Mouse (Mus musculus) gastrocnemius, postnatal 10 days (tissue): ENCODE data around the gene Timm23. TPM values are rescaled to one million over a fixed set of nuclear protein-coding genes. Genes with fewer than 3 reads are reported as not detected.
A peak's percentile ranks its signal among the peaks of the same experiment; 100 is the strongest.
"Not testable (repeated sequence)": the region's sequence is repeated elsewhere in the genome, so short reads cannot be mapped to it uniquely, and the experiment has no call there.

Experiments used
- DNase-seq: peaks from one replicate; pipeline ENCODE4 v3.0.0; 2021; ENCODE audit warnings: mixed read lengths
- total RNA-seq, 2 experiments: library from RNA; stranded (reverse); gene quantifications; 2 replicates each; pipeline ENCODE4 v1.2.3; 2021

The Timm23 gene
- total RNA-seq, 2 experiments from 2014 or later, result 144 to 169 TPM

DNA sequence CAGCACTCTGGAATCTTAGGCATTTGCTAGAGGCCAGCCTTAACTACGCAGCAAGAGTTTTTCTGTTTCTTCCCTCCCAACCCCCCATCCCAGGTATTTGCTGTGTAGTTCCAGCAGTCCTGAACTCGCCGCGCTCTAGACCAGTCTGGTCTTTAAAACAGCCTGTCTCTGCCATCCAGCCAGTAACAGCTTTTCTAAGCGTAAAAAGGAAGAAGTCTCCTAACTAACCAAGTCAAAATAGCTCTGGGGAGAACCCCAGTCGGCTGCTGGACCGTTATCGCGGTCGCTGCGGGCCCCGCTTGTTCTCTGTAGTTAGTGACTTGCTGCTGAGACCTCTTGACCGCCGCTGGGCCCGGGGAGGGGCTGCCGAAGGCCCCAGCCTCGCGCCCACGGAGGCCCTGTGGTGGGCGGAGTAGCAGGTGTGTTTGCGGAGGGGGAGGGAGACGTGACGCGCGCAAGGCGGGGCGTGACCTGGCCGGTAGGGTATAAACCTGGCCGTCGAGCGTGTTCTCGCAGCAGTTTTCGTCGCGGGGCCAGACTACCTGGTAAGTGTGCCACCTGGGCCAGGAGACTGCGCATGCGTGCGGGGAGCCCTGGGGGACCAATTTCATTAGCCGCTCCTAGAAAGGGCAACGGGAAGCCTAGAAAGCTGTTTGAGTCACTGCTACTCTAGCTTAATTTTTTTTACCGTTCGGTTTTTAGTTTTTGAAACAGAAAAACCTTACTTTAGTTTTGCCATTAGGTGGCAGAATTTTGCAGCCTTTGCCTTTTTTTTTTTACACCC is 36.2 kb downstream of the Timm23 start:
- peak; percentile 57 for DNase-seq

DNA sequence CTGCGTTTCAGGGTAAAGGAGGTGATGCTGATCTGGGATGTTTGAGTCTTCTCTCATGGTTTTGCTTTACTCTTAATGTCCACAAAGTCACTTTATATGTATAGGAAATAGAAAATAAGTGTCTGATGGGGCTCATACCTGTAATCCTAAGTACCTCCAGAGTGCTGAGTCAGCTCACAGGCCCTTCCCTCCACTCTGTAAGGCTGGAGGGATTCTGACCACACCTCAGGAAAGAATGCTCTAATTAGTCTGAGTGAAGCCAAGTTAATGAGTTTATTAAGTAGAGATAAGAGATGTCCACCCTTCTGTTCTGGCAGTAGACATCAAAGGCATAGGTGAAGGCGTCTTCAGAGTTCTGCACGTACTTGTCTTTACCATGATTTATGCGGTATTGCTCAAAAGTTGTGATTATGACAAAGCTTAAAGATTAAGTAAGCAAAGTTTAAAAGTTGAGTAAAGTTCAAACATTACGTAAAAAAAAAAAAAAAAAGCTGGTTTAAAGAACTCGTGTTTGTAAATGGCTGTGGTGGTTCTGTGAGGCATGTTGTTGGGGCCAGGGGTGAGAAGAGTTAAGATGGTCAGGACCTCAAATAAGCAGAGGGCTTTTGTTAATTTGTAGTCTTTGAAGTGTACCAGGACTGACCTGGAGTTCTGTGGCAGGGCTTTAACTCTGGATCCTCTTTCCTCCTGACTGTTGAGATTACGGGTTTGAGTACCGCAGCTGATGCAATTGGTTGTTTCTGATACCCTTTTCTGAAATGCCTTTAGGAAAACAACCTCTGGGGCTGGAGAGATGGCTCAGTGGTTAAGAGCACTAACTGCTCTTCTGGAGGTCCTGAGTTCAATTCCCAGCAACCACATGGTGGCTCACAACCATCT is 37.3 kb downstream of the Timm23 start:
- no peak for DNase-seq

DNA sequence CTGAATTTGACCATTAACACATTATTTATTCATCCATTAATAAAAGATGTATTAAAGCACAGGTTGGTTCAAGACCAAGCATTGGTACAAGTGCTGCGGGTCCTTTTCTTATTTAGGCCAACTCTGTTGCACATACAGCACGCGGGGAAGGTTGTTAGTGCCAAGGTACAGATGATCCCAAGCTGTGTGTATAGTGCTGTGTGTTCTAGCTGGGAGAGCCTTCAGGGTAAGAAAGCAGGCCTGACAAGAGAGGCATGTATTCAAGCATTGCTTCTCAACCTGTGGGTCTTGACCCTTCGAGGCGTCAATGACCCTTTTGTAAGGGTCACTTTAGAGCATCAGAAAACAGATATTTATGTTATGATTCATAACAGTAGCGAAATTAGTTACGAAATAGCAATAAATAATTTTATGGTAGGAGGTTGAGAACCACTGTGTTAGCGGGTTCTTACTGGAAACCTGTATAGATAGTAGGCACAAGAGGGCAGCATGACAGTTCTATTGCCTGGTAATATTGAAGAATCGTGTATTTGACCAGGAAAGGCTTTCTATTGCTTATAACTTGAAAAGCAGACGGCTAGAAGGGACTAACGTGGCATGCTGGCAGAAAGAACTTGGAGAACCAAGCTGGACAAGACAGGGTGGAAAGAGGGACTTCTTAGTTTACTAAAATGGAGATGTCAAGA is 38.4 kb downstream of the Timm23 start:
- DNase-seq, result no peak

DNA sequence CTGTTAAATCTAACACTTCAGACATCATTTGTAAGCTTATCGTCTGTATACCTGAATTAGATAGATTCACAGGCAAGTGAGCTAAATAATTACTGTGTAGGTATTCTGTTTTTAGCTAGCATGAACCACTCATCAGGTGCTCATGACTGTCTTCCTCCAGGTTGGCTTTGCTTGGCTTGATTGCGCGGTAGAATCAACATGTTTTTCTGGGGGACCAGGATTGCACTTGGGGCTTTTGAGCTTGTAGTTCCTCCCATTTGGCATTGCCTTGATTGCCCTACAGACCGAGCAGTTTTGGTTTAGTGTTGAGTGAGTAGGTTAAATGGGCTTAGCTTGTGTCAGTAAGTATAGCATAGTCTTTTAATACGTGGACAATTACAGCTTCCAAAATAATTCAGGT is 39.5 kb downstream of the Timm23 start:
- no peak for DNase-seq

DNA sequence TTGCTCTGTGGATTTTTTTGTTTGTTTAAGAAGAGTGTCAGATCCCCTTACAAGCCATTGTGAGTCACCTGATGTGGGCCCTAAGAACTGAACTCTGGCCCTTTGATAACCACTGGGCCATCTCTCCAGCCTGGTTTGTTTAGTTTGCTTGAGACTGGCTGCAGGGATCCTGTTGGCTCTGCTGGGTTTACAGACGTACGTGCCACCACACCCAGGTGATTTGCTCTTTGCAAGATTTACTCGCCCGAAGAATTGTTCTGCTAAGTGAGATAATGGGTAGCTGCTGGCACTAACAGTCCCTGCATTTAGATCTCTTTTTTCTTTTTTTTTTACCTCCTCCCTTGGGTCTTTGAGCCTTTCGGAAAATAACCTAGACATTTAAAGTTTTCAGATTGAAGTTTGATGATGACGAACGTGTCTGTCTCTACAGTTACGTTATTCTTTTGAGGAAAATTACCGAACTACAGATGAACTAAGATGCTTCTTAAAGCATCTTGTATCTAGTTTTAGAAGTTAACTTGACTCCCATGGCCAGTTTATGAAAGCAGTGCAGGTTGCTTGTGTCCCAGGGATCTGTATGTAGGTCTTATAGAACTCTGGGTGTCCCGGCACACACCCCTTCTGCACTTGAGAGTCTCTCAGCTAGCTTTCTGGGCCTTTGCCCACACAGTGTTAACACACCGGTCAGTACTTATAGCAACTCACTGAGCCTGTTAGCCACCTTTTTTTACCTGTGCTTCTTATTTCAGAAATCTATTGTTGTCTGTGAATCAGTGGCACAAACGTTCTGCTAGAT is 40.4 kb downstream of the Timm23 start:
- no peak for DNase-seq

DNA sequence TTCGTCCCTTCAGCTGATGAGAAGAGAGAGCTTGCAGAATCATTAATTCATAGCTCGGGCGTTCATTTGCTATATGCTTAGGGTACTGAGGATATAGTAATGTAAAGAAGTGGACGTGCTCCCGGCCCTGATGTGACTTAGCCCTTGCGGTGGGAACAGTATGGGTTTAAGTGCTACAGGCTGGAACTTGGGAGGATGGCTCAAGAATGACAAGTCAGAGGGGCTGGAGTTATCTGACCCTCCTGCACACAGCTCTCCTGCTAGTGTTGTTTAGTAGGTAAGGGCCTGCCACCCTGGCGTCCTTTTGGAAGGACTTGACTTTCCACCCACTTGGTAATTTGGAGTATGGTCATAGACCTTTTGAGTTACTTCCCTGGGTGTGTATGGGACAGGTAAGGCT is 41.1 kb downstream of the Timm23 start:
- DNase-seq, result no peak

DNA sequence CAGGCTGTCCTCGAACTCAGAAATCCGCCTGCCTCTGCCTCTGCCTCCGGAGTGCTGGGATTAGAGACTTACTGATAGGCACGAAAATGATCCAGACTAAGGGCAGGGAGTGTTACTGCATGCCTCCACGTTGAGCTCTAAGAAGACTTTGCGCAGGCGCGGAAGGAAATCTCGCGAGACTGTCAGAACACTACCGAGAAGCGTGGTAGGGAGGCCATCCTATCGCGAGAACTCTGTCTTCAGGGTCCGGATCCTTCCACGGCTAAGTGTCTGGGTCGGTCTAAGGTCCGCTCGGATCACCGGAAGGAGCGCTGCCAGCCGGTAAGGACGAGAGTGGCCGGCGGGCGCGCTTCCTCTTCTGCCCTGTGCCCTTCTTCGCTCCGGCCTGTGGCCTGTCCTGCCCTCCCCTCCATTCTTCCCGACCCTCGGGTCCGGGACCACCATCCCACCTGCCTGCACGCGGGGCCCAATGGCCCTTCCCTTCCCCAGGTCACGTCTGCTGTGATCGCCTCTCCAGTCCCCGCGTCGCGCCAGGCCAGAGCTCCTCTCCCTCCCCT is 41.9 kb downstream of the Timm23 start, which contains the start of gene Ncoa4:
Gene Ncoa4 (plus strand): TSS at position 176 of the 557 bp plus-strand sequence.
- peak; percentile 99 for DNase-seq

DNA sequence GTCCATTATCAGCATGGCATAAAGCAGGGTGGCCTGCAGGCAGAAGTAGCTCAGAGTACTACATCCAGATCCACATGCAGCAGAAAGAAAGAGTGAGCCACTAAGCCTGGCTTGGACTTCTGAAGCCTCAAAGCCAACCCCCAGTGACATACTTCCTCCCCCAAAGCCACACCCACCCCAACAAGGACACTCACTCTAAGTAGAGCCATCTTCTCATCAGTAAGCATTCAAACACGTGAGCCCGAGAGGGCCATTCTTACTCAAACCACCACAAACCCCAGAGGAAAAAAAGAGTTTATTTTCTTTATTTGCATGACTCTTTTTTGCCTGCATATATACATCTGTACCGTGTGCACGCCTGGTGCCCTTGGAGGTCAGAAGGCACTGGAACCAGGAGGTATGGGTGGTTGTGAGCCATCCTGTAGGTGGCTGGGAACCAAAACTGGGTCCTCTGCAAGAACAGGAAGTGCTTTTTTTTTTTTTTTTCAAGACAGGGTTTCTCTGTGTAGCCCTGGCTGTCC is 42.5 kb downstream of the Timm23 start:
- DNase-seq, result no peak

DNA sequence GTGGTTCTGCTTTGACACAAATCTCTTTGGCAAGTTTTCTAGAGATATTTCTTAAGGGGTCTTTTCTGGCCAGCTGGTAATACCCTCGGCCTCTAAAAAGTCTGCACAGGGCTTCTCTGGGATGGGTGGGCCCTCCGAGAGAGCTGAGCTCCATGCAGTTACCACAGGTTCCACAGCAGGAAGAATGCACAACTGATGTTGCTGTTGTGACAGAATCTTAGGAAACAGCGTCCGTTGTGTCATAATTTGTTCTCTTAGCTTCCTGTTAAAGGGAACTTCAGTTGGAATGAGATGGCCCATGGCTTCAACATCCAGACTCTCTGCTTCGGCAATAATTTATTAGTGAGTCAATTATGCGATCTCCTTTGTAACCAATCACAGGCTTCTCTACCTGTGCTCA is 46.9 kb downstream of the Timm23 start:
- no peak for DNase-seq

DNA sequence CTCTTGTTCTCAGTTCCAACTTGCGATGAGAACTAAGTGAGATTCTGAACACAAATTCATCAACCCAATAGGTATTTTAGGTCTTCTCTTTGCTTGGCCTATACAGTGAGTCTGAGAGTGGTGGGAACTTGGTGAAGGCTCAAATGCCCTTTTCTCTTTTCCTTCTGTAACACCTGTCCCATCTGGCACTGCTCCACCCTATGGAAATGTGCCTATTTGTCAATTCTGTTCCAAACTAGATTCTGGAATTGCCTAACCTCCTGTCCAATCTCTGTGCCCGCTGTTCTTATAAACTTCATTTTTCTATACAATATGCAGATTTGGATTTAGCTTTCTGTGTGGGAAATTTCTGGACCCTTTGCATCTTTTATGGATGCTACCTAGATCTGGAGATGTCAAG is 48.5 kb downstream of the Timm23 start:
- no peak for DNase-seq

DNA sequence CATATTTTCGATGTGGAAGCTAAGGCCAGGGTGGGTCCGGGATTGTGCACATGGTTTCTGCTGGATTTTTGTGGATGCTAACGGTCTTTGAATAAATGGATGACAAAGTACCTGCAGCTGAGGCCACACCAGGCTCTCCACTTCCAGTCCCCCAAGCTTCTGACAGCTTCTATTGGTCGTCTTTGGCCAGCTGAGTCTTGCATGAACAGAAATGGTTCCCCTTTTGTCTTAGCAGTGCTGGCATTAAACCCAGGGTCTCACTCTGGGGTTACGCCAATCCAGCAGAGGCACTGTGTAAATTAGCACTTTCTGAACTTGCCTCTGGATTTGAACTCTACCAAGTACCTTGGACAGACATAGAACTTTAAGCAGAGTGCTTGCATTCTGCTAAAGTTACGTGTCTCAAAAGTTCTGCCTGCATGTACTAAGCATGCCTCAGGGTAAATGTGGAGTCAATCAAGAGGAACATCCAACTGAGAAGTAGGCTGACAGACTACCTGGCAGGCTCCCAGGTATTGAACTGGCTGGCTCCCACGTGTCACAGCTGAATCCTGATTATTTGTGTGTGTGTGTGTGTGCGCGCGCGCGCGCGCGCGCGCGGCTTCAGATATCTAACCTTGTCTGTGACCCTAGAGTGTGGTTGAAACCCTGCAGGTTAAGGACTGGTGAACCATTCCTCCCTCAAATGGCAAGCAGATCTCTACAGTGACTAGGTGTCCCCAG is 49.3 kb downstream of the Timm23 start:
- no peak for DNase-seq

DNA sequence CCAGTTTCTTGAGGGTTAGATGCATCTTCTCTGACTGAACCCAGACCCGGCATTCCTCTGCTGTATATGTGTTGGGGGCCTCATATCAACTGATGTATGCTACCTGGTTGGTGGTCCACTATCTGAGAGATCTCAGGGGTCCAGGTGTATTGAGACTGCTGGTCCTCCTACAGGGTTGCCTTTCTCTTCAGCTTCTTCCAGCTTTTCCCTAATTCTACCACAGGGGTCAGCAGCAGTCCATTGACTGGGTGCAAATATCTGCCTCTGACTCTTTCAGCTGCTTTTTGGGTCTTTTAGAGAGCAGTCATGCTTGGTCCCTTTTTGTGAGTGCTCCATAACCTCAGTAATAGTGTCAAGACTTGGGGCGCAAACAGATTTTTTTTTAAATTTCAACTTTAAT is 50.8 kb downstream of the Timm23 start:
- DNase-seq, result no peak

DNA sequence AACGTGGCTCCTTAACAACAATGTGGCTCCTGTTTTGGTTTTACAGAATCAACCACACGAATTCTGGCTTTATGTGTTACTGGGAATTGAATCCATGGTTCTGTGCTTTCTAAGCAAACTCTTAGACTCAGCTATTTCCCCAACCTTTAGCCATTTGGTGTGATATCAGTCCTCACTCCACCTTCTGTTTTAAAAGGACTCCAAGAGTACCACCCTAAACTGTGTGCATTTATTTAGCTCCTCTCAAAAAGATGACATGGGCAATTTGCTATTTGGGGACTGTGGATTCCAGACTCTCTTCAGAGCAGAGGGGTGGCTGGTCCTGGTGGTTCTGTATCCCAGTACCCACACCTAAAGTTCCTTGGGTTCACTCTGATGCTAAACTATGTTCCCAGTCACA is 55.1 kb downstream of the Timm23 start:
- DNase-seq, result no peak

DNA sequence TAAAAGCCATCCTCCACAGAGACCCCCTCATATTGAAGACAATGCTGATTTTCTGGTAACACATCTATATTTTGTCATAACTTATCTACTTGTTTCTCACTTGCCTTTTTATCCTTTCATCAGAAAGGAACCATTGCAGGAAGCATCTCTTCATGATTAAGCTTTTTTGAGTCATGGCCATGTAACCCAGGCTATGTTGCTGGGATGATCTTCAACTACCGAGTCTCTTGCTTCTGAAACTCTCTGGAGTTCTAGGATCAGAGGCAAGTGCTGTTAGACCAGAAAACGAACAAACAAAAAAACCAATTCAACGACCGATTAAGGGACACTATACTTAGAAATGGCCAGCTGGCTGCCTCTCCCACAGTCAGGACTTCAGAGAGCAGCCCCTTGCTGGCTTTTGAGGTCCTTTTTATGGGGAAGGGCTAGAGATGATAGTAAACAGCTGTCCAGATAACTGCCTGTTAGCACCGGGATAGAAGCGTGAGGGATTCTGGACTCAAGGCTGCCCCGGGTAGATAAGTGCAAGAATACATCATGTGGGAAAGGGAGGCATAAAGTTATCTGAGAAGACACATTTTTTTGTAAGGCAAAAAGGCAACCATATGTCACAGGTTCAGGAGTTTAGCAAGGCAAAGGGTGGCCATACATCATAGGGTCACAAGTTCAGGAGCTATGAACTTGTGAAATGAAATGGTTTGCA is 55.7 kb downstream of the Timm23 start:
- DNase-seq, result no peak

DNA sequence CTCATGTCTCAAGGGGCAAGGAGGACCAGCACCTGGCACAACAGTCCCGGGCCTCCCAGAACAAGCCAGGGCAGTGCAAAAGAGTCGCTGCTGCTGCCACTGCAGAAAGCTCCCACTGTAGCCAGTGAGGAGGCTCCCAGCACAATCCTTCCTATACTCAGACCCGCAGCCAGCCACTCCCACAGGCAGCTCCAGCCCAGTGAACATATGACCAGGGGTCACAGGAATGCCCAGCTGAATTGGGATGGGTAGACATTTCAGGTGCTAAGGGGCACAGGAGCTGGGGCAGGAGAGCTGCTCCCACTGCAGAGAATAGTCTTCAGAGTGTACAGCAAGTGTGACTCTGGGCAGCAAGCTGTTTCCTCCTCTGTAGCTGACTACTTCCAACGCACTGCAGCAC is 56.3 kb downstream of the Timm23 start:
- DNase-seq, result no peak

DNA sequence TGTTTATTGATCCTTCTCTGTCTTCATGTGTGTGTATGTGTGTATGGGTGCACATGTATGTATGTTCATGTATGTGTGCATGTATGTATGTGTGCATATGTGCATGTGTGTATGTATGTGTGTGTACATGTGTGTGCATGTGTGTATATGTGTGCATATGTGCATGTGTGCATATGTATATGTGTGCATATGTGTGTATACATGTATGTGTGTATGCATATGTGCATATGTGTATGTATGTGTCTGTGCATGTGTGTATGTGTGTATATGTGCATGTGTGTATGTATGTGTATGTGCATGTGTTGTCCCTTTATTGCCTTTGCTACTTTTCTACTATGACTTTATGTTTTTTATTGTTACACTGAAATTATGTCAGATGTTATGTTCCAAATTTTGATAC is 57.0 kb downstream of the Timm23 start:
- no peak for DNase-seq

DNA sequence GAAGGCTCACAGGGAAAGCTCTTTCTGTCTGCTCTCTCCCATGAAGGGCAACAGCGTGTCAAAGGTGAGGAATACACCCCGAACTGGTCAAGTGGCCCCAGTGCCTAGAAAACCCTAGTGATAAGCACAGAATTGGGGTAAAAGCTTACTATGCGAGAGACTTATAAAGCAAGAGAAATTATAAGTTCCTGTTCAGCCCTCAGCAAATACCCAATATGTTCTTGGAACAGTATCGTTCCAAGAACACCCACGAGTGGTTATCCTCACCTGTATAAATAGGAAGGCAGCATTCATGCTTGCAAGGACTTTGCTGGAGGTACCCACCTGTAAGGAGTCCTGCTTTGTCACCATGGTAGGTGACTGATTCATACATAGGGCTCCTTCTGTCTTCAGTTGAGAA is 60.0 kb downstream of the Timm23 start, which contains the start of gene Msmb:
Gene Msmb (plus strand): TSS at position 301 of the 400 bp plus-strand sequence.
- DNase-seq, result no peak

DNA sequence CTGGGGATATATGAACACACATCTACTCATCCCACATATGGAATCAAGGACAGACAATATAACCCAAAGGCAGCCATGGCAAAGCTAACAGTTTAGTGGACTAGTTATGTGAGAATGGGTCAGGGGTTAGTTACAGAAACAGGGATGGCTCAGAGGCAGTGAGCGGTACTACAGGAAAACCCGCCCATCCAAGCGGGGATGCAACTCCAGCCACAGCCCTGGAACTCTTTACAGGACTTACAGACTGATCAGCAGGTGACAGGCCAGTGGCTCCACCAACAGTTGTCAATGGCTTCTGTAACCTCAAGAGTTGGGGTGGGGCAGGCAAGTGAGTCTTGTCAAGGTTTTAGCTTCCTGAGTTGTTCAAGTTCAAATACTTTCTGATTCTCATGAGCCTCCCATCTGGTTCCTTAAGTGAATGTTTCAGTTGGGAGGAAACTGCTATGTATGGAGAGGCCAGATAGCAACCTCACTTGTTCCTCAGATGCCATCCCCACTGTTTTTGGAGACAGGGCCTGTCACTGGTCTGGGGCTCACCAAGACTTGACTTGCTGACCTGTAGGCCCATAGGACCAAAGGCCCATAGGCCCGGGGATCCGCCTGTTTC is 61.2 kb downstream of the Timm23 start:
- DNase-seq, result no peak

DNA sequence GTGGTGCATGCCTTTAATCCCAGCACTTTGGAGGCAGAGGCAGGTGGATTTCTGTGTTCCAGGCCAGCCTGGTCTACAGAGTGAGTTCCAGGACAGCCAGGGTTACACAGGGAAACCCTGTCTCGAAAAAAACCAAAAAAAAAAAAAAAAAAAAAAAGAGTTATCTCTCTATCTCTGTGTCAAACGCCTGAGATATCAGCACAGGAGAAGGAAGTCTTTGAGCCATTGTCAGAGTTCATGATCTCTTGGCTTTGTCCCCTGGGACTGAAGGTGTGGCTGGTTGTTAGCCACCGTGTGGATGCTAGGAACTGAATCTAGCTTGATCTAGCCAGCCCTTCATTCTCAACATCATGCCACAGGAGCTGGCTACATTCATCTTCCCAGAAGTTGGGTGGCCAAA is 65.2 kb downstream of the Timm23 start:
- DNase-seq, result not testable (repeated sequence)

DNA sequence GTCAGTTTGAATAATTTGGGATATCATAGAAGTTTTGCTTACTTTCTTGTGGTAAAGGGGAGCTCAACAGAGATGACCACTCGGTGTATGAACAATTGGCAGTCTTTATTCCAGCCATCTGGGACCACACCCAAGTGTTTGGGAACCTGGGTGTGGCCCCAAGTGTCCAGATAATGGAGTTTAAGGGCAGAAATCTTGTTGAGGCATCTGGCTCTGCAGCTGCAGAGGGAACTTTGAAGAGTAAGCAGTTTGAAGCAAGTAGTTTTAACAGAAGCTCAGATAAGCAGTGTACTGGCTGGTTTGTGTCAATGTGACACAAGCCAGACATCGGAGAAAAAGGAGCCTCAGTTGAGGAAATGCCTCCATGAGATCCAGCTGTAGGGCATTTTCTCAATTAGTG is 67.4 kb downstream of the Timm23 start:
- no peak for DNase-seq
